Mouse (Mus musculus): ENCODE data around the gene Med10.

The Med10 gene

GRCm38 (mm10) chr13:69802095-69802494 is at the start of gene Med10:
Med10 (plus strand) TSS chr13:69802395.
- no peak for DNase-seq (ENCODE audit: low spot score)

DNA sequence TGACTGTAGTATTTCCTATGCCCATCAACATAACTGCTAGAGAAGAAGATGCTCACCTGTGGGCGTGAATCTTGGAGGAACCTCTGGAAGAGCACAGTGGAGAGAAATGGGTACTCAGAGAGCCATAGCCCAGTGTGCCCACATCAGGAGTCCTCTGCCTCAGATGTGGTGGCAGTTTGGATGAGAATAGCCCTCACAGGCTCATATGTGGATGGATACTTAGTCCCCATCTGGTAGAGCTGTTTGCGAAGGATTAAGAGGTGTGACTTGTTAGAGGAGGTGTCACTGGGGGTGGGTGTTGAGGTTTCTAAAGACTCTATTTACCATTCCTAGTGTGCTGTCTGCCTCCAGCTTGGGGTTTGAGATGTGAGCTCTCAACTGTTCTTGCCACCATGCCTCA is 49.3 kb upstream of the Med10 start:
- DNase-seq (ENCODE audit: low spot score), result no peak

- DNase-seq (ENCODE audit: low spot score), result no peak
Measured at GRCm38 (mm10) chr13:69758979-69759378, 43.2 kb upstream of the Med10 start.

- peak; percentile 42 for DNase-seq (ENCODE audit: low spot score)
Measured at GRCm38 (mm10) chr13:69761393-69761792, 40.8 kb upstream of the Med10 start.

- DNase-seq (ENCODE audit: low spot score), result no peak
Measured at GRCm38 (mm10) chr13:69764646-69765045, 37.5 kb upstream of the Med10 start.

GRCm38 (mm10) chr13:69768152-69768551 is 34.0 kb upstream of the Med10 start:
- DNase-seq (ENCODE audit: low spot score), result no peak

DNA sequence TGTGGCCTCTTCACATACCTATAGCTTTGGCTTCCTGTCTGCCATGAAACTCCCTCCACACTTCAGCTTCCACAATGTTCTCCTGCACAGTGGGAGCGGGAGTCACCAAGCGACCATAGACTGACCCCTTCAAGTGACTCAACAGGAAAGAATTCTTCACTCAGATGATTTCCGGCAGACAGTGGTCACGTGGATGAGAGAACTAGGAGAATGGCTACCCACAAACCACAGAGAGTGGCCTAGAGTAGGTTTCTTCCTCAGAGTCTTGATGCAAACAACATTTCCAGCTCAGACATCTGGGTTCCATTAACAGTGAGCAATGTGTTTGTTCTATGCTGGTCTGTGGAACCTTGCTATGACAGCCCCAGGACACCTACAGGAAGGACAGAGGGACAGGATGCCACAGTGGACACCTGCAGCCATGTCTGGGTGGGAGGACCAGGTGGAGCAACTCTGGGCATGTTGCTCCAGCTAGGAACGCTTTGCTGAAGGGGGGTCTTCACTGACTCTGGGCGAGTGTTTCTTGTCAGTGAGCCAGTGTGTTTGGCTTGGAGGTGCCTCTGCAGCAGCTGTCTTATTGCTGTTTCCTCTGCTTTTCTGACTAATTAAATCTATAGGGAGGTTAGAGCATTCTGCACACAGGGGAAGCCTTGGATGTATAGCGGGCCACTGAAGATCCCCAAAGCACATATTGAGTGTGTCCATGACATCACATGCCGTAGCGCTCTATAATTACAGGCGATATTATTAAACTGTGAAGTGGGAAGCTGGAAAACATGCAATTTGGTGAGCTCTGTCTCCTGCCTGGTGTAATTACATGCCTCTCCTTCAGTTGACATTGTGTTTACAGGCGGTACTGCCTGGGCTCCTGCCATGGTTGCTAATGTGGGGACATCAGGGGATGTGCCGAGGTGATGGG is 31.4 kb upstream of the Med10 start:
- no peak for DNase-seq (ENCODE audit: low spot score)

- no peak for DNase-seq (ENCODE audit: low spot score)
Measured at GRCm38 (mm10) chr13:69772358-69772757, 29.8 kb upstream of the Med10 start.

GRCm38 (mm10) chr13:69778221-69778620 is 24.0 kb upstream of the Med10 start:
- DNase-seq (ENCODE audit: low spot score), result no peak

DNA sequence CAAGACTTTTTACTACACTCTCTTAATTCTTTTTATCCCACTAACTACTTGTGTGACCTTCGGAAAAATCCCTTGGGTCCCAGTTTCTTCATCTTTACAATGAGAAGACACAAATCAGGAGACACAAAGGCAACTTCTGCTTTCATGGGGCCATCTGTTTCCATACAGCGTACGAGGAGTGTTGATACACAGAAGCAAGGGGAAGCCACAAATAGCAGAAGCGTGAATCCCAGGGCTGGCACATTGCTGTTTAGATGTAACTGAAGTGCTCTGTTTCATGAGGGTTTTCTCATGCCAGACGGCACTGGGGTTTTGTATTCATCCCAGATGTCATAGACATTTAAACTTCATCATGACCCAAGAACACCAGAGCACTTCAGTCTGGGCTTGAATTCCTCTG is 13.5 kb upstream of the Med10 start:
- no peak for DNase-seq (ENCODE audit: low spot score)

- DNase-seq (ENCODE audit: low spot score), result no peak
Measured at GRCm38 (mm10) chr13:69791814-69792213, 10.4 kb upstream of the Med10 start.

DNA sequence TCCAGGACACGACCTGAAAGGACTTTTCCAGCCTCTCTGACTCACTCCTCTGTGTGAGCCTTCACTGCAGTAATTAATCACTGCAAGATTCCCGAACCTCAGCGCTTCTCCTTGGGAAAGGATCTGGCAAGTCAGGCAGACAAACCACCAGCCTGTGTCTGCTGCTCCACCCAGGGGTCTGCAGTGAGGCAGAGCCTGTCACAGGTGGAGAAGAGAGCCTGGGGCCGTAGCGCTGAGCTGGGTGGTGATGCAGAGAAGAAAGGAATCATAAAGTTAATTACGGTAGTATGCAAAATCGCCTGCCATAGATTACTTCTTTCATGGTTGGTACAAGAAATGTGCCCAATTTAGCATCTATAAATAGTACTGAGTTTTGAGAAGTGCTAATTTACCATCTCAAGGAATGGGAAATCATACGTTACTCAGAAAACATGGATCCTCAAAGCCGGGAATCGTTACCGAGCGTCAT is 9.6 kb upstream of the Med10 start:
- DNase-seq (ENCODE audit: low spot score), result no peak

DNA sequence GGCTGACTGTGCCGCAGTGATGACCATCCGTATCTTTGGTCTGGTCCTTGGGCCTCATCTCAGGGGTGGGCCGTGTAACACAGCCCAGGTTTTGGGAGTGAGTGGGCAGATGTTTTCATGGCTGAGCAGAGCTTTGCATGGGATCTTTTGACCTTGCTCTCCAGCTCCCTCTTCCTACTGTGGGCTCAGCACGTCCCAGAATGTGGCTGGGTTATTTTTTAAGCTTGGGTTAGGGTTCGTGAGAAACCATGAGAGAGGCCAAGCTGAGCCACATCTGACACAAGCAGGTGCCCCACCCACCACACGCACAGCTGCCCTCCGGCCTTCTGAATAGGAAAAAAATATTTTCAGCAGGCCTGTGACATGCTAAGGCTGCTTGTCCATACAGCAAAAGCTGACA is 7.4 kb upstream of the Med10 start:
- DNase-seq (ENCODE audit: low spot score), result no peak

- peak; percentile 86 for DNase-seq (ENCODE audit: low spot score)
Measured at GRCm38 (mm10) chr13:69809681-69810611, 7.8 kb downstream of the Med10 start.

DNA sequence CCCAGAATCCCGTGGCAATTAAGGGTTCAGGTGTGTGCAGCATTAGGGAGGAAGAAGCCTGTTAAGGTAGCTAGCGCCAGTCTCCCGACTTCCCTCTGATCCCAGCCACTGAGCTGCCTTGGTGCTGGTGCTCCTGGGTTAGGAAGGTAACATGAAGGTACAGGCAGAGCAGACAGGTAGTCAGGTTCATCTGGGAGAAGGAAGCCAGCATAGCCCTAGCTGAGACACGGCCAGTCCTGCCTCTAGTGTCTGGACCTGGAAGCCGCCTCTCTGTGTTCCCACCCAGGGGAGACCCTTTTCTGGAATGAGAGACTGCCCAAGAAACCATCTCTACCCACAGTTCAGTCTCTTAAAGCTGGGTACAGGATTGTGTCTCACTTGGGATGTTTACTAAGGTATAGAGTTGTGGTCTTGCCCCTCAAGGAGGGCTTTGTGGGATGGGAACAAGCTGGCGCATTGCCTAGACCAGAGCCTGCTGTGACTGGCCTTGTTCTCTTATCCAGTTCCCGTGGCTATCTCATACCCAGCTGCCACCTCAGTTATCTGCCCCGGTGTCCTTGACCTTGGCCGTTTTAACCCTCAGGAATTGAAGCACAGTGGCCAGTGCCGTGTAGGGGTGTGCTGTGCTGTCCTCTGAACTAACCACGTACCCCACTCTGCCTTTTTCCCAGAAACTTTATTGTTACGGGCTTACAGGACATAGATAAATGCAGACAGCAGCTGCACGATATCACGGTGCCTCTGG is 8.9 kb downstream of the Med10 start:
- DNase-seq (ENCODE audit: low spot score), result no peak

- no peak for DNase-seq (ENCODE audit: low spot score)
Measured at GRCm38 (mm10) chr13:69813870-69814269, 11.7 kb downstream of the Med10 start.

DNA sequence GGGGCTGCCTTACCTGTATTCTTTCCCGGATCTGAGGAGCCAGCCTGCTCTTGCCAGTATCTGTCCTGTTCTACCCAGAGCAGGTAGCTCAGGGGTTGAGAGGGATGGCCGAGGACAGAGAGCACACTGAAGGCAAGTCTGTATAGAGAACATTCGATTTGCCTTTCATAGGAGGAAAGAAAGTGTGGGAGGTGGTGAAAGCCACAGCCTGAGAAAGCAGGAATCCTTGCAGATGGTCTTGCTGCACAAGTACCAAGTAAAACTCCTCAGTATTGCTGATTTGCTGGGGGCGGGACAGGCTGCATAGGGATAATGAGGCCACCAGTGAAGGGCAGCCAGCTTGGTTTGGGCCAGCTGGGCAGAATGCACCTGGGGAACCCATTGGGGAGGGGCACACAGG is 16.1 kb downstream of the Med10 start:
- DNase-seq (ENCODE audit: low spot score), result no peak

DNA sequence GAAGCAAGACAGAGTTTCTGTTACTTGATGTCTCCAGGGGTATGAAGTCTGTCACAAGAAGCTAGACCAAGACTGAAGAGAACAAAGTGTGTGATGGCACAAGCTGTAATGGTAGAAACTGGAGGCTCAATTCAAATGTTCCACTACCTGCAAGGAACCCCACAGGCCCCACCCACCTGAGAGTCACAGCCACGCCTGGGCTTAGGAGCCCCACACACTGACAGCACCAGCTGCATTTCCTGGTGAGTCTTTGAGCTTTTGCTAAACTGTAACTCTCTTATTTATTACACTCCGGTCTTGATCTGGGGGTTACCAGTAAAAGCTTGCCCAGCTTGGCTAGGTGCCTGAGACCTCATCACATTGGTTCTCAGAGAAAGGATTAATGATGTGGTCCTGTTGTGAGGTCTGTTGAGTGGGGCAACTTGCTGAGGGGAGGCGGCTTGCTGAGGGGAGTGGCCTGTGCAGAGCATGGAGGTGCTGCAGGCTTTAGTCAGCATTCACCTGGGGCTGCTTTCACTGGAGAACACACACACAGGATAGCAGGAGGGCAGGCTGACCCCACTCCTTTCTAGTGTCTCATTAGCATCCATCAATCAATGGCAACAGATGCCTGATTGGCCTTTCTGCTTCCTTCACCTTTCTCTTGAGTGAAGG is 19.1 kb downstream of the Med10 start:
- no peak for DNase-seq (ENCODE audit: low spot score)

DNA sequence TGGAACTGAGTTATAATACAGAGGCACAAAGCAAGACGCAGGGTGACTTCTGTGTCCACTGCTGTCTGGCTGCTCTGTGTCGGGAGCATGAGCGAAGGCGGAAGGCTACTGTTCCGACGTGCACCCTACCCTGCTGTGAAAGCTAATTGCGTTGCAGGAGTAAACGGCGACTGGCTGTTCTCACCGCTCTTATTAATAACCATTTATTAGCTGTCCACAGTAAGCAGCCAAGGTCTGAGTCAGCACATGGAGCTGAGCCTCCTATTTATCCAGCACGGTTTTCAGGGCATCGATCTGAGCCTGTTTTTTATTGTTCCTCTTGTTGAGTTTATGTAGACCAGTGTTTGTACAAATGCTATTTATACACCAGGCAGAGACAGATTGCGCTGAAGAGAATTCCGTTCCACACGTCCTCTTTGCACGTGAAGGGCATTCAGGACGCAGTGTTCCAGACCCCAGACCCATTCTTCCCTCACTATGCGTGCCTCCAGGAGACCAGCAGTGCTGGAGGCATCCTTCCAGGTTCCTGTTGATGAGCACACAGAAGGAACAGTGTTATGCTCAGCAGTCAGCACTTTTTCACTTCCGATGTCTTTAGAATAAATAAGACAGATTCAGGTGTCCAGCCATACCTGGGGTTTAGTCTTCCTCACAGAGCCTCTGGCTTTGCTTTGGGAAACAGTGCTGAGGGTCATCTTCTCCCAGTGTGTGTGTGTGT is 21.9 kb downstream of the Med10 start:
- no peak for DNase-seq (ENCODE audit: low spot score)

- DNase-seq (ENCODE audit: low spot score), result no peak
Measured at GRCm38 (mm10) chr13:69825396-69826095, 23.4 kb downstream of the Med10 start.
